Mouse (Mus musculus): Measurements from ENCODE around the gene Avpr2. TPM values are rescaled to one million over a fixed set of nuclear protein-coding genes. Genes with fewer than 3 reads are reported as not detected.

Avpr2 gene
- not detected for total RNA-seq (2021)
- long read RNA-seq, experiment 1: 0 reads
- long read RNA-seq, experiment 2: 0 reads

GRCm38 (mm10) chrX:73891551-73892152 is at the start of gene Avpr2:
TSS of gene Avpr2 (plus strand) at chrX:73892102.
- DNase-seq: no peak

DNA sequence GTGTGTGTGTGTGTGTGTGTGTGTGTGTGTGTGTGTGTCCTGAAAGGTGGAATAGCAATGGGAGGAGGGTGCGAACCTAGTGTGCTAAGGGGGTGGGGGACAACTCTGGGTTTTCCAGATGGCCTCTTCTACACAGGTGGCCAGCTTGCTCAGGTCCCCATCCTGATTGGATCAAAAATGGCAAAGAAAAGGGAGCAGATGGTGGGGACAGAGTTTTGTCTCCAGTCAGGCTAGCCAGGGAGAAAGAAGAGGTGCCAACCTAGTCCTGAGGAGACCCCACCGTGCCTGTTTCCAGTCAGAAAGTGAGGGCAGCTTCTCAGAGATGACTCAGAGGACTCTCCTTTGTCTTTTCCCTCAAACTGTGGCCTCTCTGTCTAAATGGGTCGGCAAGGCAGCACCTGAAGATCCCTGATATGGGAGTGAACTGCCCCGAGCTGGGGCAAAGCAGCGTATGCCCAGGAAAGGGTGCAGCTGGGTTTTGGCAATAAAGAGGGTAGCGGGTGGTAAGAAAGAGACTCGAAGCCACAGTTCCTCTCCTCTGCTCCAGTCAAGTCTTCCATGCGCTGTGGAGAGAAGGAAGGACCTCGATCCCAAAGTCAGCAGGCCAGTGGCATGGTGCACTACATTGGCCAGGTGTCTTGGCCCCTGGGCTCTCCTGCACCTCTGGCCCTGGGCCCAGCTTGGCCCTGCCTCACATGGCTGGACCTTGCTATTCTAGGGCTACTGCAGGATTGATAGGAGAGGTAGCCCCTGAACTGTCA is 37.4 kb upstream of the Avpr2 start:
- no peak for DNase-seq

DNA sequence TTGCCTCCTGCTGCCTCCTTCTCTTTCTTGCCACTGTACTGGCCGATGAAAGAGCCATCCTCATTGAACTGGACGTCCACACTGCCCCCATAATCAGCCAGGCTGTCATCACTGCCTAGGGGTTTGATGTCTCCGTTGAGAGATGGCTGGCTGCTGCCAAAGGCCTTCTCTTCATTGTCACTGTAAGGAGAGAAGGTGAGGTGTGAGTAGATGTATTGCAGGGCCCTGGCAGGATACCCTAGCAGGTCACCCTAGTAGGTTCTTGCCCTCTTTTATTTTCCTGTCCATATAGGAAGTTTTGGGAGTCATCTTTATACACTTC is 36.9 kb upstream of the Avpr2 start:
- no peak for DNase-seq

DNA sequence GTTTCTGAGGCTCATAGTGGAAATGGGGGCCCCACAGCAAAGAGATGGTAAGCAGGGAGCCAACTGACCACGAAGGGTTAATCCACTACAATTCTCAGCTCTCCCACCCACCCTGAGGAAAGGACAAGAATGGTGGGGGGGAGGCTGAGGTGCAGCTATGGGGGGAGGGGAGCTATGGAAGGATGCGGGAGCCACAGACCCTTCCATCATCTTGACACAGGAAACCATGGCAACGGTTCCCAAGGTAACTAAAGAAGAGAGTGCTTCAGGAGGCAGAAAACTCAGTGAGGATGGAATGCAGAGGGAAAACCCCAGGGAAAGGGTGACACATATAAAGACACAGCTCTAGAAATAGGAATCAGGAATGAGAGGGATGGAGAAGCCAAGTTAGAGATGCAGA is 27.2 kb upstream of the Avpr2 start:
- no peak for DNase-seq

DNA sequence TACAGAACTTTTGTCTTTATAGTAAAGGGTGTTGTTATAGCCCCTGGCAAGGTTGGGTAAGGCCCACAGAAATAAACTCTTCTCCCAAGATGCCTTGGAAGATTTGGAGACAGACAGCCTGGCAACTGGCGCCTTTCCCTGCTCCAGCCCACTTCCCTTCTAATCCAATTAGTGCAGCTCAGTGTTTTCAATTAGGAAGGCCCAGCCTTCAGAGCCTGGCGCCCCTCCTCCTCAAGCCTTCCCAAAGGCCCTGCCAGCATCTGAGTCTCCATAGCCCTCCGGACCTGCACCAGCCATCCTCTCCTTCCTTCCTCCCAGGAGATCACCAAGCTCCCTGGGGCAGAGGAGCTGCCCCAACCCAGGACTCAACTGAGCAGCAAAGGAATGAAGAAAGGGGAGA is 24.6 kb upstream of the Avpr2 start:
- DNase-seq: no peak

DNA sequence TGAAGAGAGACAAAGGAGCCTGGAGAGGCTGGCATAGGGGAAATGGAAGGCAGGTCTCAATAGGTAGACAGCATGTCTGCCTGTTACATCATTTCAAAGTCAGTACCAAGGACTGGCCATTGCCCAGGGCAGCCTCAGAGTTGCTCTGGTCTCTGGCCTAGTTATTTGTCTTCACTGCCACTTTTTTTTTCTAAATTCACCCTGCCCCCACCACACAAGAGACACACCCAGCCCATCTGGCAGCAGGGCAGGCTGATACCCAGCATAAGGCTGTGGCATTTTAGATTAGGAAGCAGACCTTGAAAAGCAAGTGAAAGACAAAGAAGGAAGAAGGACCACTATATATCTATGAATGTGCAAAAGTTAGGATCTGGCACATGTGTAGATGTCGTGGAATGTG is 24.1 kb upstream of the Avpr2 start:
- DNase-seq: no peak

DNA sequence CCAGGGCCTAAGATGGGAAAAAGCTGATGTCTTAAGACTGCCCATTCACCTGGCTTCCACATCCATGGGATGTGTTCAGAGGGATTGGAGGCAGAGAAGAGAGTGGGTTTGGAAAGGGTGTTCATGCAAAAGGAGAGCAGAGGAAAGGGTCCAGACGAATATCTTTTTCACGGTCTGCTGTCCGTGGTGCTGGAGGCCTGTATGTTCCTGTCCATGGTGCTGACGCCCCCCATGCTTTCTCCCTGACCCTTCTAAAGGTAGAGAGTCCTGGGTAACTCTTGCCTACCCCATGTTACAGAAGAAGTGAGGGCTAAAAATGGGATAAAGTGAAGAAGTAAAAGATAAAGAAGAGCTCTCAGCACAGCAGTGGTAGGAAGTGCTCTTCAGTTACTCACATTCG is 22.6 kb upstream of the Avpr2 start:
- peak; percentile 40 for DNase-seq

GRCm38 (mm10) chrX:73871474-73871873 is 20.4 kb upstream of the Avpr2 start:
- DNase-seq: no peak

DNA sequence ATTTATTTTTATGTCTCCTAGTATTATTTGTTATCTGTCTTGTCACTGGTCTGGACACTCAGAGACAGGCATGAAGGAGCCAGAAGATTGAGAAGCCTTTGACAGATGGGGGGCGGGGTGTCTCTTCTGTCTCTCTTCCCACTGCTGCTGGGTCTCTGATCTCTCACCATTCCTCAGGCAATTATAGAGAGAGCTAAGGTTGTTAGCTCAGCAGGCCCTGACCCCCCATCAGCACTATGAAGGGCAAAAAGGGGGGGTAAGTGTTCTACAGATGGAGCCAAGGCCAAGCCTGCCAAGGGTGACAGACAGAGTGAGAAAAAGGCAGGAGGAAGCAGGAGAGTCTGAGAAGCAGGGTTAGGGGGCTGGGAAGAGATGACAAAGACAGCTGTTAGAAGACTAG is 19.9 kb upstream of the Avpr2 start:
- no peak for DNase-seq

- no peak for DNase-seq
Observed at GRCm38 (mm10) chrX:73875881-73876280, 16.0 kb upstream of the Avpr2 start.

DNA sequence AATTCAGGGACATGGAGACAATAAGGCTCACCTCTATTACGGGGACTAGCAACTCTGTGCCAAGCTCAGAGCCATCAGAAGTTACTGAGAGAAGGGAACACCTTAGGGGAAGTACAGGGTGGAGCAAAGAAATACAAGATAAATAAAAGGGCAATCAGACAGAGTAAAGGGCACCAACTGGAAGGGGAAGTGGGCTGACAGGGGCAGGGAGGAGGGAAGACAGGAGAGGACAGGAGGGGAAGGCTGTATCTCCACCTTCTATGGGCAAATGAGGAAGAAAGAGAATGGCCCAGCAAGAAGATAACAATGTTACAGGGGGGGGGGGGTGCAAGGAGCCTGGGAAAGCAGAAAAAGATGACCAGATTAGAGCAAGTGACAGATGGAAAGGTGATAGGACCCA is 14.9 kb upstream of the Avpr2 start:
- no peak for DNase-seq

DNA sequence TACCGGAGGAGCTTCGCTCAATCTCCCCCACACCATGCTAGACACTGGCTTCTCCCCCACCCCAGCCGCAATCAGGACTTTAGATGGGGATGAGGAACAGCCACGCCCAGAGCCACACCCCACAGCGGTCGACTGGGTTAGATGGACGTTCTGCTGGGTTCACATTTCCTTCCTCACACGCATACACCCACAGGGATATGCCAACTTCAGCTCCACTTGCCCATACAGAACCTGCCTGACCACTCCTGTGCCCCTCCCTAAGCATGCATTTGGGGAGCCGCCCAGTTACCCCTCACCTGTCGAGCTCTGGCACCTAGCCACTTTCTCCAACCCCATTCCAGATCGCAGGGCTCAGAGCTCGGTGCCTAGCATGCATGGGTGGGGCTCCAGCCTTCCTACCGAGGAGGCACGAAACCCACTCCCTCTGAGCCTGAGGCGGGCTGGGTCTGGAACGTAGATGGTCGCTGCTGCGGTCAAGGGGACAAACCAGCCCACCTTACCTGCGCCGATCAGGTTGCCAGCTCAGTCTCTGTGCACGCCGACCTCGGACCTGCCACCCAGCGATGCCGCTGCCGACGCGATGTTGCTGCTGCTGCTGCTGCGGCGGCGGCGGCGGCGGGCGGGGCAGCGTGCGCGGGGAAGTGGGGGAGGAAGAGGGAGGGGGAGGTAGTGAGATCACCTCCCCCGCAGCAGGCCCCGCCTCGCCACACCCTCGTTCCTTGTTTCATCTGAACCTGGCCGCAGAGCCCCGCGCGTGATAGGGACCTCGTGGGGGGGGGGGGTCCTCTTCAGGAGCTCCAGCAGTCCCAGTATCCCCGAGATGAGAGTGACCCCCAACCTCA is 11.5 kb upstream of the Avpr2 start:
- no peak for DNase-seq

DNA sequence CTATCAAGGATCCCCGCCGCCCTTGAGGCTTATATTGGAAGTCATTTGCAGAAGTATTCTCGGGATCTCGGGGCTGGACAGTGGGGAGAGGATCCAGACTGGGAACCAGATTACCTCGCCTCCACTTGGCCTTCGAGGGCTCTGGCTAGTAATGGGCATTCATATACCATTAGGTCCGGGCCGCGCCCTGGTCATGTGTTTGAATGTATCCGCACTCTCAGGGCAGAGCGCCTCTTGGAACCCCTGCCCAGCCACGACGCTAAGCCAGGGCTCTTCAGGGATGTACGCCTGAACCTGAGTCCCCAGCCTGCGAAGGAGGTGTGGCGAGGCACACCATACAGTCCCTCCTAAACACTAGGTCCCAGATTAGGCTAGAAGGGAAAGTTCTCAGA is 10.9 kb upstream of the Avpr2 start:
- DNase-seq: no peak

DNA sequence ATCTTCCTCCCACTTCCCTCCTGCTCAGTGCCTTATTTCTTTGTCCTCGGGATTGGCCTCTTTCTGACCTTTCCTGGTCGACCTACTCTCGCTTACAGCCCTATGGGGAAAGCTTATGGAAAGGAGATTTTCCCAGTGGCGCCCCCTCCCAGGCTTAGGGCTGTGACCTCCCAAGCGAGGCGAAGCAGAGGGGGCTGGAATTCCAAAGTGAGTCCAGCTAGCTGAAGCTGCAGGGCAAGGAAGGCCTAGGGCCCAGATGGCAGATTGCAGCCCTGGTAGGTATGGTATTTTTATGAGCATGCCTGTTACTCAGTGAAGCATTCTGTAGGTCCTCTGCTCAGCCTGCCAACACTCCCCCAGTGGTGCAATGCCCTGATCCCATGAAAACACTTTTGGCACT is 10.4 kb upstream of the Avpr2 start:
- DNase-seq: no peak

- no peak for DNase-seq
Observed at GRCm38 (mm10) chrX:73892833-73893232, 931 bp downstream of the Avpr2 start.

DNA sequence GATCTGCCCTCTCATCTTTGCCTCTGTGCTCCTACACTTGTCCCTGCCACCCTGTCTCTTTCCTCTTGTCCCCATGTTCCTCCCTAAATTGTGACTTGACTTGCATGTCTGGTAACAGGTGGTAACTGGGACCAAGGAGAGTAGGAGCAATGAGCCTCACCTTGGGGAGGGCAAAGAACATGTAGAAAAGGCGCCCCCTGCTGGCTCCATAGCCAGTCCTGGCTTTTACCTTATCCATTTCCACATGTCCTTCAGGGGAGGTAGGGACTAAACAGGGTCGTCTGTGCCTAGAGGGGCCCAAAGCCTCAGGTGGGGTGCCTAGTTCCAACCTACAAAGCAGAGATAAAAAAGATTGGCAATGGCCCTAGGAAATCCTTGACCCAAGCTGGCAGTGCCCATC is 3.8 kb downstream of the Avpr2 start, which contains the start of gene L1cam:
TSS of gene L1cam (minus strand) at position 387 of the 400 bp plus-strand sequence.
- DNase-seq: peak; percentile 47

DNA sequence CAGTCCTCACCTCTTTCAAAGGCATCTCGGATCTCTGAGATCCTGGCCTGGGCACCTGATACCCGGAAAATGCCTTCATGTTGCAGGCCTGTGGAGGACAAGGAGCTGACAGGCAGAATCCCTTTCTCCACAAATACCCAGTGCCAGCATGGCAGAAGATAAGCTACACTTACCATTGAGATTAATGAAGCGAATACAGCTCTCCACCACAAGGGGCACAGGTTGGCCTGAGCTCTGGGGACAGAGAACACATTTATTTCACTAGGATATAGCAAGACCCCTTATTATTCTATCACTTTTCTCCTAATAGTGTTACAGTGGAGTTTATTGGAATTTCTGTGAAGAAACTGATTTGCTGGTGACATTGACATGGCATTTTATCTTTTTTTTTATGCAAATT is 6.1 kb downstream of the Avpr2 start:
- DNase-seq: no peak

- DNase-seq: no peak
Observed at GRCm38 (mm10) chrX:73910049-73910448, 18.1 kb downstream of the Avpr2 start.

- DNase-seq: no peak
Observed at GRCm38 (mm10) chrX:73910451-73910850, 18.5 kb downstream of the Avpr2 start.

DNA sequence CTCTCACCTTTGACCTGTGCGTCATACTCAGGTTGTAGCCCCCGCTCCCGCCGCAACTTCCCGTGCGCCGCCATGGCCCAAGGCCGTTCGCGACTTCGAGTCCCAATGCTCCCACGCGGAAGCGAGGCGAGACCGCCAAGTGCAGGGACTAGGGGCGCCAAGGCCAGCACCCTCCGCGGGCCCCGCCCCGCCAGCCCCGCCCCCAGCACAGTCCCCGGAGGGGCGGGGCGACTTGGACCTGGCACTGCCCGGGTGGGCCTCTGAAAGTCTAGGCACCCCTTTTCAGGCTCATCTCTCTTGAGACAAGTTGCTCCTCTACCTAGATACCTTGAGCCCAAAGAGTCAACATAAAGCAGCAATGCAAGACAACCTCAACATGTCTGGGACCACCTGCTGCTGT is 19.3 kb downstream of the Avpr2 start:
- peak; percentile 7 for DNase-seq

DNA sequence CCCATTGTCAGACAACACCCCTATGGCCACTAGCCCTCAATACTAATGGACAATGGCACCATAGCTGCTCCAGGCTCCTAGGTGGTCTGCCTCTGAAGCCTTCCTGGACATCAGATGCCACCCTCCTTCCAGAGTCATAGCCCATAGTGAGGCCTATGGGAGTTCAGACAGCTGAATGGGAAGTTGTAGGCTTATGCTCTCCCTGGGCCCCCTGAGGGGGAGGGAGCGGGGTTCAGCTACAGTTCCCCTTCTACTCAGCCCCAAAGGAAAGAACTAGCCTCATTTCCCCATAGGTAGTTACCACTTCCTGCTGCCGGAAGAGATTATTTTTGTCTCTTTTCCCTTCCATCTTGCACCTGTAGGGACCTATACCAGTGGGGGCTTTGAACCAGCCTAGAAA is 19.7 kb downstream of the Avpr2 start:
- no peak for DNase-seq

GRCm38 (mm10) chrX:73914827-73915703 is 23.2 kb downstream of the Avpr2 start:
- peak; percentile 79 for DNase-seq
